Mouse (Mus musculus) liver, postnatal 0 days (tissue): ENCODE measurements at regions not wholly inside any gene's neighbourhood (a gene's known extent, or its start where the extent isn't known, plus 50 kb on each side); places are given as distances from the start of the nearest gene placed in this dataset.

Experiments
- CTCF ChIP-seq: sonication (generic); IDR thresholded peaks from 2 replicates; pipeline ENCODE4 v1.5.1; 2016; ENCODE audit warnings: antibody characterized with exemption, low read depth
- EP300 ChIP-seq: IDR thresholded peaks from 2 replicates; pipeline ENCODE4 v1.6.1; 2016; ENCODE audit warnings: antibody characterized with exemption, low read depth, mild to moderate bottlenecking

- TF ChIP-seq CTCF (no peak), EP300 (no peak)
Measured at GRCm38 (mm10) chr16:46617544-46618335, 119.4 kb upstream of the Nectin3 start.
